Mouse (Mus musculus) limb, embryonic 14.5 days (tissue): ENCODE results near the gene Pld4. TPM values are rescaled to one million over a fixed set of nuclear protein-coding genes. Genes with fewer than 3 reads are reported as not detected.
A peak's percentile ranks its signal among the peaks of the same experiment; 100 is the strongest.

ENCODE experiments used
- ATAC-seq: fragments of 200-750 bp; cut with Nextera tagmentation; 2 replicates; pipeline ENCODE4 v1.8.0; 2017; ENCODE audit warnings: low read depth, moderate number of reproducible peaks, moderate TSS enrichment; ENCODE audit not compliant: low FRiP score
- DNase-seq: peaks from one replicate; pipeline ENCODE4 v3.0.0-alpha.2; 2015; ENCODE audit warnings: low spot score
- H3K27ac ChIP-seq: fragments of 300-500 bp; sonication (generic); replicated peaks from 2 replicates; pipeline ENCODE4 v1.5.1; 2014; ENCODE audit warnings: low read depth, mild to moderate bottlenecking, low read length, moderate library complexity, mixed read lengths
- H3K27me3 ChIP-seq: fragments of 300-500 bp; sonication (generic); 2 replicates; pipeline ENCODE4 v1.6.1; 2014; ENCODE audit warnings: low read length, mixed read lengths; ENCODE audit not compliant: control insufficient read depth, insufficient read depth
- H3K36me3 ChIP-seq: fragments of 300-500 bp; sonication (generic); 2 replicates; pipeline ENCODE4 v1.6.1; 2014; ENCODE audit warnings: mild to moderate bottlenecking, low read length, moderate library complexity, mixed read lengths; ENCODE audit not compliant: control insufficient read depth, insufficient read depth
- H3K4me1 ChIP-seq: fragments of 300-500 bp; sonication (generic); 2 replicates; pipeline ENCODE4 v1.6.1; 2014; ENCODE audit warnings: antibody characterized with exemption, low read length, mixed read lengths; ENCODE audit not compliant: control insufficient read depth, insufficient read depth
- H3K4me2 ChIP-seq: fragments of 300-500 bp; sonication (generic); replicated peaks from 2 replicates; pipeline ENCODE4 v1.6.1; 2014; ENCODE audit warnings: low read depth, mild to moderate bottlenecking, low read length, moderate library complexity; ENCODE audit not compliant: severe bottlenecking
- H3K4me3 ChIP-seq: fragments of 300-500 bp; sonication (generic); replicated peaks from 2 replicates; pipeline ENCODE4 v1.5.1; 2014; ENCODE audit warnings: low read length
- H3K9ac ChIP-seq: fragments of 300-500 bp; sonication (generic); 2 replicates; pipeline ENCODE4 v1.6.1; 2014; ENCODE audit warnings: mild to moderate bottlenecking, low read depth, low read length, moderate library complexity; ENCODE audit not compliant: severe bottlenecking
- H3K9me3 ChIP-seq: fragments of 300-500 bp; sonication (generic); 2 replicates; pipeline ENCODE4 v1.6.1; 2016; ENCODE audit warnings: low read length; ENCODE audit not compliant: control insufficient read depth
- POLR2A ChIP-seq: fragments of 200-500 bp; IDR thresholded peaks from 2 replicates; pipeline ENCODE4 v1.8.0; 2012; ENCODE audit warnings: inconsistent platforms, mild to moderate bottlenecking, moderate library complexity, borderline replicate concordance; ENCODE audit not compliant: insufficient read depth, insufficient read length; ENCODE audit errors: extremely low read depth
- WGBS: fragments of 180-500 bp; shearing (Covaris S2); extraction: QIAGEN DNeasy Blood & Tissue Kit; methylation state at CpG from one replicate; pipeline ENCODE4 v1.1.7; 2014; 5-methylcytosine and 5-hydroxymethylcytosine counted together
- polyA plus RNA-seq, 2 experiments: library from polyadenylated mRNA; depleted of rRNA in 1 of 2; stranded (reverse) in 1 of 2; unstranded in 1 of 2; fragments of >200 nt; fragmentation: Nextera tagmentation in 1 of 2; extraction: Ambion mirVana in 1 of 2; gene quantifications; 2 replicates each; pipeline versions ENCODE4 v1.2.1 to v1.2.3; 2012 to 2014

Pld4 gene
- polyA plus RNA-seq, 2 experiments, result 14.0 to 15.7 TPM

- H3K4me3 ChIP-seq, result no peak overlapping the region
- no peak overlapping the region for H3K4me2 ChIP-seq
- no peak overlapping the region for H3K27ac ChIP-seq
- 89% methylated on average over 14 of the region's 14 CpGs for WGBS
- DNase-seq (no peak), ATAC-seq (no peak)
- peaks cover 3% of the 10 kb centered on the region; the same call in 1 of the 2 replicates for H3K9me3 ChIP-seq
- no peaks in the 10 kb centered on the region for H3K27me3 ChIP-seq
- H3K9ac ChIP-seq, result no peak overlapping the region
- no peaks in the 10 kb centered on the region for H3K36me3 ChIP-seq
- no peaks in the 10 kb centered on the region; the same call in 1 of the 2 replicates for H3K4me1 ChIP-seq
- no peak for TF ChIP-seq POLR2A
Measured at GRCm38 (mm10) chr12:112772306-112772705, 11.9 kb downstream of the Pld4 start.

DNA sequence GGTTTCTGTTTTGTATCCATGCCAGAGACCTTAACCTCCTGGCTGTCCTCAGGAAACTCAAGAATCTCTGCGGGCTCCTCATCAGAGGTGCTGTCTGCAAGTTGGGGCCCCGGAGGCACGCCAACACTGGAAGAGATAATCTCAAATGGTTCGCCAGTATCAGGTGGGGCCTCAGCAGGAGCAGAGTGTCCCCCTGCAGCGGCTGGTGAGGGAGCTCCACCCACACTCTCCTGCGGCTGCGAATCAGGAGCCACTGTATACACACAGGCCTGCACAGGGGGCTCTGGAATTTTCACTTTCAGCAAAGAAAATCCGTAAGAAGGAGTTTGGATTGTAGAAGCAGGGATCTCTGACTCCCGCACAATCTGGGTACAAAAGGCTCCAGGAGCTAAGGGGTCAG, 12.9 kb downstream of the Pld4 start:
- 44% methylated on average over 9 of the region's 9 CpGs for WGBS
- Histone ChIP-seq H3K27ac (no peak overlapping the region), H3K9ac (0 out of 2 replicates have a peak overlapping the region, but pooled peaks have one; percentile 12), H3K4me2 (no peak overlapping the region), H3K27me3 (no peaks in the 10 kb centered on the region), H3K4me3 (no peak overlapping the region), H3K4me1 (no peaks in the 10 kb centered on the region; the same call in 1 of the 2 replicates), H3K9me3 (peaks cover 3% of the 10 kb centered on the region; the same call in 1 of the 2 replicates), H3K36me3 (no peaks in the 10 kb centered on the region)
- no peak for ATAC-seq
- no peak for DNase-seq
- no peak for TF ChIP-seq POLR2A

GRCm38 (mm10) chr12:112774026-112774425, 13.6 kb downstream of the Pld4 start:
- Histone ChIP-seq H3K9ac (0 out of 2 replicates have a peak overlapping the region, but pooled peaks have one; percentile 12), H3K27ac (no peak overlapping the region), H3K9me3 (peaks cover 3% of the 10 kb centered on the region; the same call in 1 of the 2 replicates), H3K36me3 (no peaks in the 10 kb centered on the region), H3K4me3 (no peak overlapping the region), H3K4me2 (no peak overlapping the region), H3K4me1 (no peaks in the 10 kb centered on the region; the same call in 1 of the 2 replicates), H3K27me3 (no peaks in the 10 kb centered on the region)
- 82% methylated on average over 6 of the region's 6 CpGs for WGBS
- DNase-seq (no peak), ATAC-seq (no peak)
- no peak for TF ChIP-seq POLR2A

GRCm38 (mm10) chr12:112774481-112774880, 14.0 kb downstream of the Pld4 start:
- H3K27me3 ChIP-seq, result no peaks in the 10 kb centered on the region
- H3K9me3 ChIP-seq, result peaks cover 3% of the 10 kb centered on the region; the same call in 1 of the 2 replicates
- no peaks in the 10 kb centered on the region for H3K36me3 ChIP-seq
- H3K4me1 ChIP-seq, result no peaks in the 10 kb centered on the region; the same call in 1 of the 2 replicates
- H3K4me3 ChIP-seq, result no peak overlapping the region
- no peak overlapping the region for H3K9ac ChIP-seq
- TF ChIP-seq POLR2A, result no peak
- no peak overlapping the region for H3K27ac ChIP-seq
- DNase-seq, result no peak
- no peak overlapping the region for H3K4me2 ChIP-seq
- no peak for ATAC-seq
- WGBS, result 89% methylated on average over 10 of the region's 10 CpGs

DNA sequence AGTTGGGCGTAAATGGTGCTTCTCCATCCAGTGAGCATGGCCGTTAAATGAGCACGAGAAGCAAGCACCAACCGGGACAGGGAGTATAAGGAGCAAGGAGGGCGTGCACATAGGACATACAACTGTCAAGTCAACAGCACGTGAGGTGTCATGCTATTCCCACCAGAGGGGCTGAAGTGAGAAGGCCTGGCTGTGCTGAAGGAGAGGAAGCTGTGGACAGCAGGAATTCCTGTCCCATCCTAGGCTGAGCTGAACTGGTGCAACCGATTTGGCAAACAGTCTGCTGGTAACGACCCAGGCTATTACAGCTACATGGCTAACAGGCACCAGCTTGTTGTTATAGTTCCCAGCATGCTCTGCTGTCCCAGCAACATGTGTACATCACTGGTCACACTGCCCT, 30.6 kb downstream of the Pld4 start:
- no peak for DNase-seq
- ATAC-seq, result no peak
- H3K36me3 ChIP-seq, result no peaks in the 10 kb centered on the region
- no peak overlapping the region for H3K4me3 ChIP-seq
- H3K27me3 ChIP-seq, result no peaks in the 10 kb centered on the region
- no peaks in the 10 kb centered on the region for H3K9me3 ChIP-seq
- no peak overlapping the region for H3K9ac ChIP-seq
- no peak for TF ChIP-seq POLR2A
- H3K4me2 ChIP-seq, result no peak overlapping the region
- WGBS, result 43% methylated on average over 8 of the region's 8 CpGs
- no peak overlapping the region for H3K27ac ChIP-seq
- peaks cover 11% of the 10 kb centered on the region for H3K4me1 ChIP-seq
